Mouse (Mus musculus) heart, postnatal 10 days (tissue): ENCODE data around the gene Muc20. TPM values are rescaled to one million over a fixed set of nuclear protein-coding genes. Genes with fewer than 3 reads are reported as not detected.

ENCODE experiments used
- DNase-seq, 2 experiments: peaks; one replicate each; pipeline ENCODE4 v3.0.0; 2021
- intact Hi-C: fragments of 180-260 bp; cut with DNase I; formaldehyde crosslinking; loops from one replicate; pipeline ENCODE4 v1.15.1; 2025
- total RNA-seq, 2 experiments: library from RNA; stranded (reverse); gene quantifications; 2 replicates each; pipeline ENCODE4 v1.2.3; 2021

Muc20 gene
- total RNA-seq, 2 experiments from 2014 or later, result 0.12 TPM; not detected in 1

DNA sequence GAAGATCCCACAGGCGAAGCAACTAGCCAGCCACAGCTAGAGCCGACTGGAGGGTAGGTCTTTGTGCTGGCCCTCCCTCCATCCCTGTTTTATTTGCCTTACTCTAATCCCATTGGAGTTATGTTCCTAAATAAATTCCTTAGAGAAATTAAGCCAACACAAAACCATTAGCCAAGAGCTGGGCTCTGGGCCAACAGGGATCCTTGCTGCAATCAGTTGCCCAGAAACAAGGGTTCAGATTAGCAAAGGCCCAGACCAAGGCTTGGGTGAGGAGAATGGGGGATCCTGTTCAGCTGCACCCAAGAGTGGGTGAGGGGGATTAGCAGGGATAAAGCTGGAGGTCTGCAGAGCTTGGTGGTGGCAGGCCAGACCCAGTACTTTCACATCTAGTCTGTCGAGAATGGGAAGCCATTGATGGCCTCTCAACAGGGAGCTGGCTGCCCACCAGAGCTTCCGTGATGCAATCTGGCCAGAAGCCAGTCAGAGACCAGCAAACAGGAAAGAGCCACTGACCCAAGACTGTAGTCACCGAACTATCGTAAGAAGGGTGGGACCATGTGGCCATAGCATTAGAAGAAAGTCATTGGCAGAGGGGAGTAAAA, 6.1 kb upstream of the Muc20 start:
- DNase-seq, result peak; percentile 73 to 77
- intact Hi-C loops, result no loop called here

DNA sequence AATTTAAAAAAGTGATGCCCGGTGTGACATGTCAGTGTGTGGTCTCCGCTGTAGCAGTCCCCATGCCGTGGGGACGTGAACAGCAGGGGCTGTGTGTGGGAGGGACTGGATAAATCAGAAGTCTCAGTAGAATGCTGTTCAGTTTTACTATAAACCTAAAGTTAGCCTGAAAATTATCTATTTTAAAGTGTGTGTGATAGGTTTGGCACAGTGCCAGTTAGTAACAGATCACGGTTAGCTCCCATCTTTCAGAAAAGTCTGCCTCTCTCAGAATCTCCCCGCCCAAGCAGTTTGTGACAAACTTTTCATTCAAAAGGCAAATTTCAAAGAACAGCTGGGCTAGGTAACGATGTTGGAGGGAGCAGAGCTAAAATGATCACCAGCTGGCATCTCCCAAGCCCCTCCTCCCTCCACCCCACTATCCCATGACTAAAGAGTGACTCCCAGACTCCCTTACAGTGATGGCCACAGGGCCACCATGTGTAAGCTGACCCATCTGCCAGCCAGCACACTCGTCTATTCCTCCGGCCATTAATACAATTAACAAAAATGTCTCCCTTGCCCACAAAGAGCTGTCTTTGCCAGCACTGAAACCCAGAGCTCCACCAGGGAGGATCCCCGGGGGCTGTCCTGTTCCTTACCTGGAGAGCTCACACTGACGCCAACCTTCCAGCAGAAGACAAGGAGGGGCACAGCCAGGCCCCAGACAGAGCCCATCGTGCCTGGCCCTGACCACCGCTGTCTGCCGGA, 384 bp downstream of the Muc20 start:
- no peak for DNase-seq
- intact Hi-C loops, result no loop called here

DNA sequence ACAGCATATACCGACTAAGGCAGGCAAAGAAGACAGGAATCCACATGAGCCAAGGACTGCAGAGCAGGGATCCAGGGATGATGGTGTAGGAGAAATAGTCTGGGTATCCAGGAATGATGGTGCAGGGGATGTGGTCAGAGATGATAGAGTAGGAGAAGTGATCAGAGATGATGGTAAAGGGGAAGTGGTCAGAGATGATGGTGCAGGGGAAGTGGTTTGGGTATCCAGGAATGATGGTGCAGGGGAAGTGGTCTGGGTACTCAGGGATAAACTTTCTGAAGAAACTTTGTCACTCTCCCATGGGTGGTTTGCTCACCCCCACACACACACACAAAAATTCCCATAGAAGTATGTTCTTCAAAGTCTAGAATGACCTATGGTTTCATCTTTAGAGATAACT, 2.1 kb downstream of the Muc20 start:
- intact Hi-C loops, result no loop called here
- no peak for DNase-seq

DNA sequence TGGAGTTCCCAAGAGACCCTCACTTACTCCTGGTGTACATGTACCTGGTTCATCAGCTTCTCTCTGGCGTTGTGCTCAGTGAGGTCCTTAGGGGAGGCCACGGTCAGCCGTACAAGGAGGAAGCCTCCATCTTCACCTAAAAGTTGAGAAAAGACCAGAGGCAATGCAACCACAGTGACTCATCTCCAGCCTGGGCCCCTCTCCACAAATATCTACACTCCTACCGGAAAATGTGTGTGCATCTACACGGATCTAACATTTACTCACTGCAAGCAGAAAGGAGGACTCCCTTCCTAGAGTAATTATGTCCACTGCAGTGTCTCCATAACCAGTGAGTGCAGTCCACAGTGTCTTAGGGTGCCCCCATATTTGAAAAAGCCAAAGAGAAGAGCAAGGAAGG, 7.2 kb downstream of the Muc20 start:
- intact Hi-C loops, result no loop called here
- DNase-seq, result no peak

DNA sequence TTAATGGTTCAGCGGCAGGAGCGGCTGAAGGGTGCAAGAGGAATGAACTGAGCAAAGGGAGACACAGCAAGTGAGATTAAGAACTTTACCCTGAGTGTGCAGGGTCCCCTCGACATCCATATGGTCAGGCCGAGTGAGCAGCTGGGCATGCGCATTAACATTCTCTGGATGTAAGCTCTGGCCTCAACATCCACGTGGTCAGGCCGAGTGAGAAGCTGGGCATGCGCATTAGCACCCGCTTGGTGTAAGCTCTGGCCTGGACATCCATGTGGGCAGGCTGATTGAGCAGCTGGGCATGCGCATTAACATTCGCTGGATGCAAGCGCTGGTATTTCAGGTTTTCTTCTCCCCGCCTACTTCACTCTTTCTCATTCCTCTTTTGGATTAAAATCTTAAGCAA, 12.4 kb downstream of the Muc20 start:
- DNase-seq, result no peak
- intact Hi-C loops, result loop anchor here (5.0 kb wide), 1 partner anchor 78 kb away; no protein-coding TSS in a partner anchor

DNA sequence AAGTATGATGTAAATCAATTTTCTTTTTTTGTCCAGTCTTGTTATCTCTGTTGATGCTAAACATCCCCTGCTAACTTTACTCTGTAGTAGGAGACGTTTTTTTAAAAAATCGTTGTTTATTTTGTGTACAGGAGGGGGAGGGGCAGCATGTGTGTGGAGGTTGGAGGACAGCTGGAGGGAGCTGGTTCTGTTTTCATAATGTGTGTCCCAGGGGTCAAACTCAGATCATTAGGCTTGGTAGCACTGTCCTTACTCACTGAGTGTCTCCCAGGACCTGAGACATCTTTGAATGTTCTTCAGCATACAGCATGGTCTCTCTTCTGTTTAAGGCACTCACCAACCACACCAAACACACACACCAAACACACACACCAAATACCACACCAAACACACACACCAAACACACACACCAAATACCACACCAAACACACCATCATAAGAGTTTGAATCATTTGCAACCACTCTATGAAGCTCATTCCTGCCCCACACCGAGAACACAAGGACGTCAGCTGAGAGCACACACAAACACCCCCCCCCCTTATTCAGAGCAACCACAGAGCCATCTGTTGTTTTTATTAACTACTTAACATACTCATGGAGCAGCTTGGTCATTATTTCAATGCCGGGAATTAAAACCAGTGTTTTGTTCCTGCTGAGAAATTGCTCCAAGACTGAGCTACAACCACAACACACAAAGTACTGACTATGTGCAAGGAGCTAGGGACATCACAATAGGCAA, 13.7 kb downstream of the Muc20 start:
- no peak for DNase-seq
- intact Hi-C loops, result no loop called here

DNA sequence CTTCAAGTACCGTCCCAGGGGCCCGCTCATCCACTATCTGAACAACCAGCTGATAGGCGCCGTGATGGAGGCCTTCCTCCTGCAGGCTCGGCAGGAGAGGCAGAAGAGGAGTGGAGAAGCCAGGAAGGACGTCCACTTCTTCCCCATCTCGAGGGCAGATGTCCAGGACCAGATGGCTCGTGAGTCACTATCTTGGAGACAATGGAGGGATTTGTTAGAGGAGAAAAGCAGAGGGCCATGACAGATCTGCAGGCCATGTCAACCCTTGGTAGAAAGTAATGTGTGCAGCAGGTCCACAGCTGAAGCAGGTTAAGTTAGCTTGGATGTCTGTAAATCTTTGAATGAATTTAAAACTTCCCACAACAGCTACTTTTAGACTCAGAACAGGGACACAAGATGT, 18.3 kb downstream of the Muc20 start:
- no peak for DNase-seq
- intact Hi-C loops, result no loop called here

DNA sequence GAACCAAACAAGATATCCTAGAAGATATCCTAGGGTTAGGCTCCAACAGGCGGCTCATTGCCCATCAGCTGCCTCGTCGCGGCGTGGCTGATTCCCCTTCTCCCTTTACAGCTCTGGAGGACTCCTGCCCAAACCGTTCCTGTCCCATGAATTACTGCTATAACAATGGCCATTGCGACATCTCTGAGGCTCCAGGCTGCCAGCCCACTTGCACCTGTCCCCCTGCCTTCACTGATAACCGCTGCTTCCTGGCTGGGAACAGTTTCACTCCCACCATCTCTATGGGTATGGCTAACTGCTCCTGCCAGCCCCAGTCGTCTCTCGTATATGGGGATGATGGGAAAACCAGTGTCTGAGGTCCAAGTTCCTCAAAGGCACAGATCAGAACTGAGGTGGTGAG, 20.6 kb downstream of the Muc20 start:
- intact Hi-C loops, result no loop called here
- DNase-seq, result no peak

DNA sequence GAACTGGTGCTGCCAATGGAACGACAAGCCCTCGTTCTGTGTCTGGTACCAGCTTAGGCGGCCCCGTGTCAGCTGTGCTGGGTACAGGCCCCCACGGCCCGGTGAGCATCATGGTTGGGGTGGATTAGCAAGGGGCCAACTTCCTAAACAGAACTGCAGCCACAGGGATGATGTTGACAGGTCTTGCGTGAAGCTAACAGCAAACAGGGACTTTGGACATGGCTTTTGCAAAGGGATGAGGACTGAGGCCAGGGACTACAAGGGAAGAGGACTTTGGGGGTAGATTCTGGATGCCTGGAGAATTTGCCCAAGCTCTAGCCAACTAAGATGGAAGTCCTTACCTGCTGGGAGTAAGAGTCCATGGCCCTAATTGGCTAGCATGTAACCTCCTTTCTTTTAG, 30.3 kb downstream of the Muc20 start:
- intact Hi-C loops, result no loop called here
- DNase-seq, result no peak

DNA sequence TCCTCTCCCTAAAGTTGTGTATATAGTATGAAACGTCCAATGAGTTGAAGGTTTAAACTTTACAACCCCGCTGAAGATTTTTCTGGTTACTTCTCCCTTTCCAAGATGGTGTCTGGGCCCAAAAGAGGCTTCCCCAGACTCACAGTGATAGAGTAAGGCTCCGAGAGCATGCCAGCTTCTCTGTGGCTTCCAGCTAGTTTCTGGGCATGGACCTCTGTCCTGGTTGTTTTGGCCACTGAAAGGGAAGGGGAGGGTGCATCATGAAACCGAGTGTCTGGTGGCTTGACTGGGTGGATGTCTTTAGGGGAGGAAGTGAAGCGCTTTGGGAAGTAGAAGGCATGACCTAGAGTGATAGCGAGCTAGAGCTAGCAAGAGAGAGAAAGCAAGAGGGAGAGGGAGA, 32.3 kb downstream of the Muc20 start:
- DNase-seq, result no peak

DNA sequence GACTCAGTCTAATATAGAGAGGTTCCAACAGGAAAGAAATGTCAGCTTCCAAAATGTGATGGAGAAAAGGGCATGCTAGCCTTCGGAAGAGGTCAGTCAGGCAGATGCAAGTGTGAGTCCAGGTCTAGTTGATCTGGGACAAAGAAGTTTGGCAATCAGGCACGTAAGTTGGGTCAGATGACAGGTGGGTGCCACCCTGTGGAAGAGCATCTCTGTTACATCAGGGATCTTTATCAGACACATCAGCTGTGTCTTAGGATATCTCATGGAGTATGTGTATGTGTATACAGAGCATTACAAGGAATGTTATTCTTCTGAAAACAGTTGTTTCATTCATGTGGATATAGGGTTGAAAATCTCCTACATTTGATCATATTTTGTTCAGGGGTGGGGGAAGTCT, 32.7 kb downstream of the Muc20 start:
- intact Hi-C loops, result no loop called here
- DNase-seq, result no peak

More for the DNA sequence above, 32.3 kb downstream of the Muc20 start:
- intact Hi-C loops, result no loop called here

DNA sequence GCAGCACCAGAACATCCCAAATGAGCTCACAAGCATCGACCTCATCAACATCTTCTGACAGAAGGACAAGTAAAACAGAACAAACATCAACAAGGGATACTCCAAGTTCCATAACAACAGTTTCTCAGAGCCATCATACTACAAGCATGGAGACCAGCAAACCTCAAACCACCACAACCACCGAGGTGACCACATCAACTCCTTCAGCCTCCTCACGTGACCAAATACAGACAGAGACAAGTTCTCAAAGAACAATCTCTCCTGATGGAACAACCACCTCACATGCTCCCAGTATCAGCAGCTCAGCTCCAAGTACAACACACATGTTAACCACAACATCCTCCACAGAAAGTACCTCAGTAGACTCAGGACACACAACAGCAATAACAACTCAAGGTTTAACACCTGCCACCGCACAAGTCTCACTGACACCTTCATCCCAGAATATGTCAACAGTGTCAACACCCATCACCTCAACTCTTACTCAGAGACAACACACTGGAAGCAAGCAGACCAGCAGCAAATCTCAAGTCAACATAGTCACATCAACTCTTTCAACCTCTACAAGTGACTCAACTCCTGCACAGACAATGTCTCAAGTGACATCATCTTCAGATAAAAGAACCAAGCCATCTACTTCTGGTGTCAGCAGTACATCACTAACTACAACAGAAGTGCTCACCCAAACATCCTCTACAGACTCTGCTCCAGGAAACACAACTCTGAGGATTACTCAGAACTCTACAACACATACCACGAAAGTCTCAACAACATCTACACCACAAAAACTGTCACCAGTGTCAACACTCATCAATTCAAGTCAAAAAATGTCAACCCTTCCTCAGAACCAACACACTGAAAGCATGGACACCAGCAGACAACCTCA, 46.8 kb downstream of the Muc20 start:
- DNase-seq, result no peak
- intact Hi-C loops, result no loop called here

DNA sequence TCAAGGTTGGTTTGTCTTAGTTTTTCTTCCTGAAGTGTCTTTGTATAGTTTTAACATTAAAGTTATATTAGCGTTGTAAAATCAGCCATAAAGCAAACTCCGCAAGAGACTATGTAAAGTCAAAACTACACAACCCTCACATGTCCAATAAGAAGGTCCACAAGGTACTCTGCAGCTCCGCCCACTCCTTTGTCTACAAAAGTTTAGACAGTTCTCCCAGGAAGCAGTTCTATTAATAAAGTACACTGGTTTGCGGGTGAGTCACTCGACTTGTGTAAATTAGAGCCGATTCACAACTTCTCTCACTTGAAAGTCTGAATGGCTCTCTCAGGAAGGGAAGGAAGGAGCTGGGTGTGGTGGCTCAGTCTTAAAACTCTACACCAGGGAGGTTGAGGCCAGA, 51.4 kb downstream of the Muc20 start:
- DNase-seq, result no peak
- intact Hi-C loops, result no loop called here

DNA sequence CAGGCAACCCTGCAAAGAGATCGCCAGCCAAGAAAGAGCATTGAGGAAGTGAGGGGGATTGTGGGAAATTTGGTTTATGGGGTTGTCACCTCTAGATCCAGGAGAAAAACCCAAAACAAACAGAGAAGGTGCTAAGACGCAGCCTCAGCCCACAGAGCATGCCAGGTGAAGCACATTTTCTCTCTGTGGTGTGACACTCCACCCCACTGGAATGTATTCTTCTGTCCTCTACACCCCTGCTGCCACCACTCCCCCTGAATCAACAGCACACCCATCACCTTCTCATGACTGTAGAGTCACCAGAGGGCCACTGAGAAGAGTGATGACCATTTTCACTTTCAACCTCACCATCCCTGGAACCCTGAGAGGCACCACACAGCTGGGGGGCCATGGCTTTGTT, 54.5 kb downstream of the Muc20 start:
- no peak for DNase-seq
- intact Hi-C loops, result no loop called here

DNA sequence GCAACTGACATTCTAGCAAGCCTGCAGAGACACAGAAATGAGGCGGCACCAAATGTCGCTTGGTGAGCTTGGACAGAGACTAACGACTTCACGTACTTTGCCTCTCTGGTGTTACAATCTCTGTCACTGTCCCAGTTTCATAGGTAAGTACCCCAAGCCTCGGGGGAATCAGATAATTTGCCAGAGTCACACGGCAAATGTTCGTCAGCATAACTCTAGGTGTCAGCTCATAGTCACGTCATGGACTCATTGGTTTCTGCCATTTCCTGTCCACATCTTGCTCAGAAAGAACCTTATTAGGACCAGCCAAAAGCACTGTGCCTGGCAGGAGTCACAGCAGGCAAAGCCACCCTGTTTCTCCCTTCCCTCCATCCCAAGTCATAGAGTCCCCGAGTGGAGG, 55.9 kb downstream of the Muc20 start:
- intact Hi-C loops, result no loop called here
- DNase-seq, result no peak

DNA sequence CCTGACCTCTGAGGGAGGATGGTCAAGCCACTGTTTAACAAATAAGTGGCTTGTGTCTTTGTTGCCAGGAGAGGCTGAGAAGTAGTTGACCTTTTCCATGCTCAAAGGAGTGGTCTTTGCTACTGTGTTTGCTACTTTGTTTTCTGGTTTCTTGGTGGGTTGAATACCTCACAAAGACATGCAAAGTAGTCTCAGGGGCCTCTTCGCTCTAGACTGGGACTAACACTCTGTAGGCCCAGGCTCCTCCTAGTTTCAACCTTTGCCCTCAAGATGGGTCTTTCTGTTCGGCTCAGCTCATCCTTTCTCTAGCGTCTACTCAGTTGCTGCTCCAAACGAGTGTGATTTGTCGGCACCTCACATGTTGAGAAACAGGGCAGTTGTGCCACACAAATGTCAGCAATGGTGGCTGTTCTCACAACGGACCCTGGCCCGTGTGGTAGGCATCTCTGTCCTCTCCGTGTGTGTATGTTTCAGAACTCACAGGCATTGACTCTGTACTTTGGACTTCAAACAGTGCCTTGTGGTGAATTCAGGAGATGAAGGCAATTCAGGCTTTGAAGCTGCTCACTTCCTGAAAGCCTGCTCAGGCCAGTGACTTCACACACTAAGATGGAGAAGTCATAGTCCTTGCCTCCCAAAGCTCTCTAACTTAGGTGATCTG, 57.1 kb downstream of the Muc20 start:
- no peak for DNase-seq
- intact Hi-C loops, result no loop called here

DNA sequence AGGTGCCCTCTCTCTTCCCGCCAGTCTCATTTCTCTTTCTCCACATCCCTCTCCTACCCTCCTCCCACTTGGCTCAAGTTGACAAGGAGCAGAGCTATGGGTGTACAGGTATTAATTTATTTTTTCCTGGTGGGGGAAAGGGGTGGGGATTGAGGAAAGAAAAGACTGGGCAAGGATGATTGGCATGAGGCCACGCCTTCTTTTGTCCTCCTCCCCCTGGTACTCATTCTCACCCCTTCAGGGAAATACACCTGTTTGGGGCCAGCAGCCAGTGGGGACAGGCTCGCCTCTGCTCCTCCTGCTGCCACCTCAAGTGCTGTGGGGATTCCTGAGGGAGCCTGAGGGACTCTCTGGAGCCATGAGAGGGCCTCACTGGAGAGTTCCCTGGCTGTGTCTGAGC, 61.2 kb downstream of the Muc20 start:
- intact Hi-C loops, result no loop called here
- DNase-seq, result no peak

DNA sequence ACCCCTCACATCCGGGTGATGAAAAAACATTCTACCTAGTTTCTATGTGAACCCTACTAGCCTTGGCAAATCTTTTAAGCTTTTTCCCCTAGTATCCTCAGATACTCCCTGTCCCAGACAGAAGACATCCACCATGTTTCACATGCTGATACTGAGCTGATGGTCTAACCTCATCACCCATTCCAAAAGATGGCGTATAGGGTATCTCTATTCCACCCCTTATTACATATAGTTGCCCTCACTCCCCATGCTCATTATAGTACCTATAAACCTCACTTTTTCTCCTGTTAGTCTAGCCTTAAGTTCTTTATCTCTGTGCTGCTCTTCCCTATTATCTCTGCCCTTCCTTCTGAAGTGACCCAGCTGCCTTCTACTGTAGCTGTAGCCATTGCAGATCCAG, 61.6 kb downstream of the Muc20 start, which contains the start of gene Muc4:
Gene Muc4, plus strand, starts transcription at position 301 of the 400 bp plus-strand sequence.
- intact Hi-C loops, result no loop called here
- no peak for DNase-seq

DNA sequence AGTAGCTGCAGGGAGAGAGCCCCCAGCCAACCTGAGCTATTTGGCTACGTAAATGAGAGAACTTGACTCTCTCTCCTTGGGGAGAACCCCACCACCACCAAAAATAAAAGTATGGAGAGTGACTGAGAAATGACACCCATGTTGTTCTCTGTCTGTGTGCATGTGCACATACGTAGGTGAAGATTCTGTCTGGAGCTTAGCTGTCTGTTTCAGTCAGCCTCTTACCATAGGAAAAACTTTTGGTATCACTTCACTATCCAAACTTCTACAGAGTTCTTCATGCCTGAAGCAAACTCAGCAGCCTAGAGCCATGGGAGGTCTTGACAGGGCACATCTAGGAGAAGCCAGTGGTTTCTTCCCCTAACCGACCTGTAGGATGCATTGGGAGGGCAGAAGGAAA, 64.0 kb downstream of the Muc20 start:
- no peak for DNase-seq
- intact Hi-C loops, result no loop called here

DNA sequence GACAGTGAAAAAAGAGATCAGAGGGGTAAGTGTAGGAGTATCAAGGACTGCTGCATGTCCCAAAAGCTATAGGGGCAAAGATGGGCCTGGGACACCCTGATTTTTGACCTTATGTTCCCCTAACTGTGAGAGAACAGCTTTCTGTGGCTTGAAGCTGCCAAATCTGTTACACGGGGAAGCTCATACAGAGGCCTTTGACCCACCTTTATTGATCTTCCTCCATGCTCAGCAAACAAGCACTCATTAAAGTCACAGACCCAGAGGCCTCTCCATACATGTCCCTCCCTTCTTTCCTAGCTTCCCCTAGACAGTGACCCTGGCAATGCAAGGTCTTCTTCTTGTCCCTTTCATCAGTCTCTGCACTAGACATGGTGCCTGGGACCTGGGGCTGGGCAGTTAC, 68.5 kb downstream of the Muc20 start:
- no peak for DNase-seq
- intact Hi-C loops, result no loop called here
